Mouse (Mus musculus) neutrophil, adult 5-6 weeks (primary cell): ENCODE measurements around the gene Notum. TPM values are rescaled to one million over a fixed set of nuclear protein-coding genes. Genes with fewer than 3 reads are reported as not detected.

Experiments used
- ATAC-seq: fragments of 151-379, 151-347 bp; 2 replicates; pipeline ENCODE4 v1.8.0; 2017; ENCODE audit warnings: mild to moderate bottlenecking, moderate TSS enrichment; ENCODE audit not compliant: insufficient number of reproducible peaks, poor library complexity, low FRiP score, severe bottlenecking; ENCODE audit errors: extremely low read depth
- total RNA-seq: library from RNA; stranded (forward); fragments of 200-1000 nt; gene quantifications from 2 replicates; pipeline ENCODE4 v1.2.3, GENCODE M21; 2017

Notum gene
- total RNA-seq, 1 experiment from 2014 or later: not detected

DNA sequence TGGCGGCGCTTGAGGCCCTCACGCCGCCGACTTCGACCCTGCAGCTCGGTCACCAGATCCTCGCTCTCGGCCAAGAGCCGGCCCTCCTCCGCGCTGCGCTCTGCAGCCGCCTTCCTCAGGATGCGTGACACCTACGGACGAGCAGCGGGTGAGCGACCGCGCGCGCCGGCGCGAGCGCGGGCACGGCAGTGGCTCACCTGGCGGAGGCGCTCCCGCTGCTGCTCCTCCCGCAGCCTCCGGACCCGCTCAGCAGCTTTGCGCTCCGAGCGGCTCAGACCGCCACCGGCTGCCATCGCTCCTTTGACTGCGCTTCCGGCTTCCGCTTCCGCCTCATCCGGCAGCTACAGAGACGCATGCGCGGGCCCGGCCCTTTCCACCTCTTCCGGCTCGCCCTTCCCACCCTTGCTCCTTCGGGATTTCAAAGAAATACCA is 36.3 kb downstream of the Notum start:
- ATAC-seq: 0 out of 2 replicates have a peak, but pooled peaks have one; percentile 31

DNA sequence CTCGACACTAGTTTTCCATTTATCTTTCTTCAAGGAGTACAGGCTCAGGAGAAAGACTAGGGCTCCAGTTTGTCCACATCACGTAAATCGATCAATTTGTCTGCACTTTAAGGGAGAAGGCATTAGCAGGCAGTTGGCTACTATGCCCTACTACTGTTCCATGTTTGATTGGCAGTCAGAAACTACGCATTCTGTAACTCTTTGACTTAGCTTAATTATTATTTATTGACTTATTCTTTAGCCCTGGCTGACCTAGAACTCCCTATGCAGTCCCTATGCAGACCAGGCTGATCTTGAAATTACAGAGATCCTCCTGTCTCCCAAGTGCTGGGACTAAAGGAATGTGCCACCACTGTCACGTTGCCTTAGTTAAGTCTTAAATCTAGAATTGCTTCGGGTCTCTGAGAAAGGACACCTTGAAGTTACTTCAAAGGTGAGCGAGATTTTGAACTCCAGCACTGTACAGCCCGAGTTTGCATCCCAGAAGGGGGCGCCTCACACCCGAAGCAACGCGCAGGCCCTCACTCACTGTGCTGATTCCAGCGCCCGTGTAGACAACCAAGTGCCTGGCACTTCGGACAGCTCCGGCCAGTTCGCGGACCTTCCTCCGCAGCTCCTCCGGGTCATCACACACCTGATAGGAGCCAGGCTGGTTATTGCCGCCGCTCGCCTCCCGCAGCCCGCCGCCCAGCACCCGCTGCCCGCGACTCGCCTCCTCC is 36.9 kb downstream of the Notum start:
- ATAC-seq: peak; percentile 36; the same call in 1 of the 2 replicates

GRCm38 (mm10) chr11:120622805-120623204 is 38.2 kb downstream of the Notum start:
- ATAC-seq: no peak

GRCm38 (mm10) chr11:120620195-120620594 is 40.8 kb downstream of the Notum start:
- no peak for ATAC-seq

- ATAC-seq: no peak
Observed at GRCm38 (mm10) chr11:120618619-120619535, 42.1 kb downstream of the Notum start.

GRCm38 (mm10) chr11:120617519-120618112 is 43.4 kb downstream of the Notum start, which contains the start of gene Pcyt2:
Gene Pcyt2 (minus strand): TSS chr11:120617936.
- ATAC-seq: peak; percentile 80

GRCm38 (mm10) chr11:120616617-120617294 is 44.2 kb downstream of the Notum start:
- ATAC-seq: no peak

GRCm38 (mm10) chr11:120615606-120616203 is 45.3 kb downstream of the Notum start:
- ATAC-seq: no peak

GRCm38 (mm10) chr11:120615167-120615566 is 45.8 kb downstream of the Notum start:
- ATAC-seq: no peak

DNA sequence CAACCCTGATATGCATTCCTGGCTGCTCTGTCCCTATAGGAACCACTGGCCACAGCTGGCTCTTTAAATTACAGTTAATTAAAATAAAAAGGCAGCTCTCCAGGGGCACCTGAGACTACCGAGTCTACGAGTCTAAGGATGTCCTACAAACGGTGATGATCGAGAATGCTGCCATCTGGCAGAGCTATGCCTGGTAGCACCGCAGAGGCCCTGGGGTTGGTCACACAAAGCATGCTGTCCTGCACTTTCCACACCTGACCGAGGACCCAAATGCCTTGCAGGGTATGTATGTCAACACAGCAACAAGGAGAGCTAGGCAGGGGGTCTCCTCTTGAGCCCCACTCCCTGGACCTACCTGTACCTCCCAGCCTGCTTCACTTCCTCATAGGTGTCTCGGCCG is 47.0 kb downstream of the Notum start:
- ATAC-seq: no peak

- no peak for ATAC-seq
Observed at GRCm38 (mm10) chr11:120613481-120613972, 47.4 kb downstream of the Notum start.

- ATAC-seq: peak; percentile 69
Observed at GRCm38 (mm10) chr11:120612763-120613162, 48.2 kb downstream of the Notum start.

DNA sequence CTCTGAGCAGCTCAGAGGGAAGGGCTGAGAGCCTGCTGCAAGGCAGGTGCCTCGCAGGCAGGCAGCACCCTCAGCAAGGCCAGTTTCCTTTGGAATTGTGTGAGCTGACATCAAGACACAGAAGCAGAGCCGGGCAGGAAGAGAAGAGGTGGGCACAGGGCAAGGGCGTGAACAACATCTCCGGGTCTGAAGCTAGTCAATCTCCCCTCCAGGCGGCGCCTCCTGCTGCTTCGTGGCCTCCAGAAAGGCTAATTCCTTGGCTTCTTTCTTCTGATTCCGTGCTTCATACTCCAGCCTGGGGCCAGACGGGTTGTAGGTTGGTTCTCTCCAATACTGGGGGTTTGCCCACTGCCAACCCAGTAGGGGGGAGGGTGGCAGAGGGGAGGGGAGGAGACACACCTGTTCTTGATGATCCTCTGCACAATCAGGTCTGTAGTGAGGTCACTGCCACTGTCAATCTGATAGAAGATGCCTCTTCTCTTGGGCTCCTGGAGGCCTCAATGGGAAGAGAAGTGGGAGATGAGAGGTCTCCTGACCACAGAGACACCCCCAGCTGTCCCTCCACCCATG is 50.4 kb downstream of the Notum start:
- no peak for ATAC-seq

- ATAC-seq: no peak
Observed at GRCm38 (mm10) chr11:120609250-120609649, 51.7 kb downstream of the Notum start.

DNA sequence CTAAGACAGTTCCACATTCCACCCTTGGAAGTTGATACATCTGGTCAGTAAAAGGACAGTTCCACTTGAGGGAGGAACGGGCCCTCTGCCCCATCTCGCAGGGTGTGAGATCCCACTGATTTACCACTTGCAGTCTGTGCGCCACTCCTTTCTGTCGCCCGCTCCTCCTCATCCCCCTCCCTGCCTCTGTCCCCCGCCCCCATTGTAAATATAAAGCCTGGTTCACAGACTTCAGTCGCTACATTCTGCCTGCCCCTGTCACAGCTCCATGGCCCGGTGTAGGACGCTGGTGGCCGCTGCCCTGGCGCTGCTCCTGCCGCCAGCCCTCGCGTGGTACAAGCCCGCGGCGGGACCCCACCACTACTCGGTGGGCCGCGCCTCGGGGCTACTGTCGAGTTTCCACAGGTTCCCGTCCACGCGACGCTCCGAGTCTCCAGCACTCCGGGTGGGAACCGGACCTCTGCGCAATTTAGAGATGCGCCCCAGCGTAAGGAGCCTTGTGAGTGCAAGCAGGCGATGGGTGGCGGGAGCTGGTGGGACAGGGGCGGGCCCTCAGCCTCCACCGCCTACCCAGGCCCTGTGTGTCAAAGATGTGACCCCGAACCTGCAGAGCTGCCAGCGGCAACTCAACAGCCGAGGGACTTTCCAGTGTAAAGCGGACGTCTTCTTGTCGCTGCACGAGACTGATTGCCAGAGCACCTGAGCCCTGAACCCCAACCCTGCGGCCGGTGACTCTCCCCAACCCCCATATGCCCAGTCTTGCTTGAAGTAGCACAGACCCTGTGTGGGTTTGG is 52.5 kb downstream of the Notum start, which contains the start of gene Npb:
Gene Npb, plus strand, starts transcription at position 237 of the 794 bp plus-strand sequence.
- no peak for ATAC-seq

GRCm38 (mm10) chr11:120606764-120607163 is 54.2 kb downstream of the Notum start:
- no peak for ATAC-seq

DNA sequence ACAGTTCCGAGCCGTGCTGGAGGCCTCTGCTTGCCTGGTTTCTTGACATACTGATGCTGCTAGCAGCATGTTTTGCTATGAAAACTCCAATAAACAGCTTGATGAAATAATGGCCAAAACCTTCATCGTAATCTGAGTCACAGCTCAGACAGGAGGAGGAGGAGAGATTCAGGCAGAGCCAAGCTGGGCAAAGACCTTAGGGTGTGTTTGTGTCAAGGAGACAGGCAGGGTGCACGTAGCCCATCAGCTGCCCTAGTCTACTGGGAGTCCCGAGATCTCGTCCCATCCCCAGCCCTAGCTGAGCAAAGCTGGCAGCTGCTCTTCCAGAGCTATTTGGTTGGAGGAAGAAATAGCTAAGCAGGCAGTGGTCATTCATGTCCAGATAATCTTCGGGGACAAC is 55.3 kb downstream of the Notum start:
- ATAC-seq: no peak
